Mouse (Mus musculus): ENCODE data around the gene Krt81.

DNA sequence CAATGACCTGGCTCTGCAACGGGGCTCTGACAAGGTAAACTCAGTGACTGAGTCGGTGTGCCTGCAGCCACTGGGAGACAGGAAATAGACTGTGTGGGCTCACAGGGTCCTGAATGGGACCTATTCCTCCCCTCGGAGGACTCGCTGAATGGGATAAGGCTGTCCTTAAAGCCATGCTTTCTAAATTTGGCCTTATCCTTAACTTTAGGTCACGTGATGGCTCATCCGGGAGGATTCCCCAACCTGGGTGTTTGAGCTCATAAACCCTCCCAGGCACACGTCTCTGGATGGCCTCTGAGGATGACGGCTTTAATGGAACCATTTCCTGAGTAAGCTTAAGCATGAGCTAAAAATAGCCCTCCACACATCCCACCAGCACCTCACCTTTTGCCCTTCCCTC is 29.2 kb upstream of the Krt81 start:
- TF ChIP-seq CTCF (IDR thresholded peaks at IDR 0.05; ENCODE audit: low read depth) (no peak), EP300 (IDR thresholded peaks at IDR 0.05; ENCODE audit: low read depth) (no peak)

Measured in liver, postnatal 0 days (tissue).